Mouse (Mus musculus) bone marrow macrophage, adult 2 months (primary cell): Measurements from ENCODE around the gene Chrna4.

Source experiments
- CTCF ChIP-seq: IDR thresholded peaks from 2 replicates; pipeline ENCODE4 v1.5.1; 2012; ENCODE audit warnings: low read depth, mild to moderate bottlenecking, low read length, moderate library complexity
- POLR2A ChIP-seq: IDR thresholded peaks from 2 replicates; pipeline ENCODE4 v1.6.1; 2012; ENCODE audit warnings: mild to moderate bottlenecking, low read depth, low read length, borderline replicate concordance

DNA sequence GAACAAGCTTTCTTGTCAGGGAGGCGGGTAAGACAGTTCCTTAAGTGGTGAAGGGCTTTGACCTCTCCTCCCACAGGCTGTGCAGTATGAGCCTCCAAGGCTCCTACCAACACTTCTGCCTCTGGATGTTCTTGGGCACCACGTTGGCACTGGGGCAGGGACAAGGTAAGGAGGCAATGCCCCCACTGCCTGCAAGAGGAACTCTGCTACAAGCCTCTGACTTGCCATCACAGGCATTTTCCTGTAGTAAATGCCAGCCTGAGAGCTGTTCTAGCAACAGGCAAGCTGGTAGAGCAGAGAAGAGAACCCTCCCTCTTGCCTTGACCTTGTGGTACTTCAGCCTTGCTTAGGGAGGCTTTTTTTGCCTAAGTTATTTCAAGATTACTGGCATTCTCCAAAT lies 56.9 kb downstream of the Chrna4 start, which contains the start of gene Col20a1:
- TF ChIP-seq POLR2A (no peak), CTCF (no peak)
